Mouse (Mus musculus): ENCODE data around the gene Olfr1431. TPM values are rescaled to one million over a fixed set of nuclear protein-coding genes. Genes with fewer than 3 reads are reported as not detected.
"Not testable (repeated sequence)": the region's sequence is repeated elsewhere in the genome, so short reads cannot be mapped to it uniquely, and the experiment has no call there.

Olfr1431 gene
- polyA plus RNA-seq (2014; fragmentation: Nextera tagmentation; extraction: Ambion mirVana): not detected in 2 replicates

GRCm38 (mm10) chr19:12200334-12200733 lies at the start of gene Olfr1431:
Olfr1431 (plus strand) TSS chr19:12200634.
- Histone ChIP-seq H3K36me3 (ENCODE audit: control insufficient read depth, insufficient read depth, low read length) (no peaks in the 10 kb centered on the region), H3K9ac (ENCODE audit: low read length) (no peak within 1 kb of the TSS), H3K4me2 (no peak within 1 kb of the TSS), H3K4me1 (ENCODE audit: control insufficient read depth, insufficient read depth, low read length) (no peaks in the 10 kb centered on the region), H3K27ac (ENCODE audit: low read depth, low read length) (no peak within 1 kb of the TSS), H3K9me3 (ENCODE audit: control insufficient read depth, low read length) (no peaks in the 10 kb centered on the region), H3K4me3 (ENCODE audit: low read depth, low read length) (no peak within 1 kb of the TSS), H3K27me3 (ENCODE audit: control insufficient read depth, insufficient read depth, low read length) (no peaks in the 10 kb centered on the region)
- DNase-seq (ENCODE audit: low spot score, missing footprints): no peak
- WGBS: 86% methylated on average over 1 of the region's 1 CpGs
- ATAC-seq (ENCODE audit: low FRiP score): no peak

DNA sequence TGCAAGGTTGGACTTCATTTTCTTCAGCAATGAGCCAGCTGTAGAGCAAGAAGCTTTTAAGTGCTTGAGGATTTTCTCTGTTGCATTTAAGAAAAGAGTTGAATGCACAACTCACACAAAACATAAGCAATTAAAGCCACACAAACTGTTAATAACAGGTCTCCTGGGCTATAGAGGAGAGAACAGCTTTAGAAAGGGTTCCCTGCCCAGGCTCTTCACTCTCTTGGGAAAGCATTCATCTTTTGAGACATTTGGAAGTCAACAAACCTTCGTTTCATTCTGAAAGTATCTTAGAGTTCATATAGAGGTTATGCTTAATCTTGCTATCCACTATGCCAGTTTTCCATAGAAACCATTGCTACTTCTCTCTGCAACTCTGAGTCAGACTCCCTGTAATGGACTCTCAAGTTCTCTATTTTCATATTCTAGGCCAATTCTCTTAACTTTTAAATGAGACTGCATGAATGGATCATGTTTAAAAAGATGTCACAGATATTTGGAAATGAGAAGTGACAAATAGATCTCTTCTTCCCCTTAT lies 30.3 kb upstream of the Olfr1431 start, which contains the start of gene Olfr1555-ps1:
Gene Olfr1555-ps1, minus strand, starts transcription at position 51 of the 538 bp plus-strand sequence.
- ATAC-seq (ENCODE audit: low FRiP score): not testable (repeated sequence)
- WGBS: 75% methylated on average over 1 of the region's 1 CpGs

DNA sequence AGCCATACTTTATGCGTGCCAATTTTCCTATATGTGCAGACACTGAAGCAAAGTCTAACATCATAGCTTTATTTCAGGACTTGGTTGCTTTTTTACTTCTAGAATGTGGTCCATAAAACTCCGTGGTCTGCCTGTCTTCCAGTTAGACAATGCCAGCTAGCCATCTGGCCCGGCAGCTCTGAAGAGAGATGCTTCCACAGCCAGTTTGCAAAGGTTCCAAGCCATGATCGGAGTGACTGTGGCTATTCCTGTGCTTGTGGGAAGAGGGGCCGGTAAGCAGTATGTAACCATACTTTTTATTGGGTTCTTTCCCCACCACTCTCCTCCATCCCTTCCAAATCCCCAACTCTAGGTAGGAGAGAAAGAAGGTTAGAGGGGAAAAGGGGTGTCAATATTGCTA lies 25.0 kb upstream of the Olfr1431 start:
- not testable (repeated sequence) for ATAC-seq (ENCODE audit: low FRiP score); H3K27ac ChIP-seq (ENCODE audit: low read depth, low read length); H3K4me1 ChIP-seq (ENCODE audit: control insufficient read depth, insufficient read depth, low read length); H3K9ac ChIP-seq (ENCODE audit: low read length); H3K4me3 ChIP-seq (ENCODE audit: low read depth, low read length); H3K36me3 ChIP-seq (ENCODE audit: control insufficient read depth, insufficient read depth, low read length); H3K4me2 ChIP-seq; H3K27me3 ChIP-seq (ENCODE audit: control insufficient read depth, insufficient read depth, low read length); DNase-seq (ENCODE audit: low spot score, missing footprints); H3K9me3 ChIP-seq (ENCODE audit: control insufficient read depth, low read length)
- 87% methylated on average over 5 of the region's 5 CpGs for WGBS

More for the DNA sequence above, 30.3 kb upstream of the Olfr1431 start, which contains the start of gene Olfr1555-ps1:
- not testable (repeated sequence) for H3K9ac ChIP-seq (ENCODE audit: low read length); H3K36me3 ChIP-seq (ENCODE audit: control insufficient read depth, insufficient read depth, low read length); H3K4me2 ChIP-seq; H3K4me3 ChIP-seq (ENCODE audit: low read depth, low read length); H3K27me3 ChIP-seq (ENCODE audit: control insufficient read depth, insufficient read depth, low read length); DNase-seq (ENCODE audit: low spot score, missing footprints); H3K4me1 ChIP-seq (ENCODE audit: control insufficient read depth, insufficient read depth, low read length); H3K27ac ChIP-seq (ENCODE audit: low read depth, low read length); H3K9me3 ChIP-seq (ENCODE audit: control insufficient read depth, low read length)

DNA sequence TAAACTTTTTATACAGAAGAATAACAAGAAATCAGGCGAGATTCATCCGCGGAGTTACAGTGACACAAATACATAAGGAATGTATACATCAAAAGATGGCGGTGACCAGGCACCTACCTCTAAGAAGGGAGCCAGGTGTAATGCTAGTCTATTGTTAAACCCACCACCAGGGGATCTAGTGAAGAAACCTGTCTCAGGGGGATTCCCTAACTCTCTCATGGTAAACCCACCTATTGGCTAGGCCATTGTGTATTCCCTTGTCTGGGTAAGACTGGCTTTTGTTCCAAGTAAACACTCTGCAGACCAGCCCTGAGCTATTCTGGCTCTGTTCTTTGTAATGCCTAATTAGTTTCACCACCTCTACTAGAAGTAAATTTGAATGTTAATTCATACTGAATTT lies 1.4 kb upstream of the Olfr1431 start:
- H3K4me2 ChIP-seq; H3K27ac ChIP-seq (ENCODE audit: low read depth, low read length); DNase-seq (ENCODE audit: low spot score, missing footprints); H3K27me3 ChIP-seq (ENCODE audit: control insufficient read depth, insufficient read depth, low read length); H3K4me1 ChIP-seq (ENCODE audit: control insufficient read depth, insufficient read depth, low read length); H3K9me3 ChIP-seq (ENCODE audit: control insufficient read depth, low read length); H3K36me3 ChIP-seq (ENCODE audit: control insufficient read depth, insufficient read depth, low read length); H3K4me3 ChIP-seq (ENCODE audit: low read depth, low read length); H3K9ac ChIP-seq (ENCODE audit: low read length); ATAC-seq (ENCODE audit: low FRiP score): not testable (repeated sequence)
- 73% methylated on average over 4 of the region's 4 CpGs for WGBS

- ATAC-seq (ENCODE audit: low FRiP score); H3K36me3 ChIP-seq (ENCODE audit: control insufficient read depth, insufficient read depth, low read length); H3K4me3 ChIP-seq (ENCODE audit: low read depth, low read length); H3K27ac ChIP-seq (ENCODE audit: low read depth, low read length); H3K4me2 ChIP-seq; H3K4me1 ChIP-seq (ENCODE audit: control insufficient read depth, insufficient read depth, low read length); H3K9me3 ChIP-seq (ENCODE audit: control insufficient read depth, low read length); H3K27me3 ChIP-seq (ENCODE audit: control insufficient read depth, insufficient read depth, low read length); H3K9ac ChIP-seq (ENCODE audit: low read length); DNase-seq (ENCODE audit: low spot score, missing footprints): not testable (repeated sequence)
Measured at GRCm38 (mm10) chr19:12232496-12232895, 32.1 kb downstream of the Olfr1431 start, which contains the start of gene Olfr1432. Olfr1432 (minus strand) TSS chr19:12232596.

- no peak within 1 kb of the TSS for H3K4me3 ChIP-seq (ENCODE audit: low read depth, low read length)
- no peaks in the 10 kb centered on the region for H3K4me1 ChIP-seq (ENCODE audit: control insufficient read depth, insufficient read depth, low read length)
- DNase-seq (ENCODE audit: low spot score, missing footprints): no peak
- WGBS: 89% methylated on average over 1 of the region's 1 CpGs
- no peaks in the 10 kb centered on the region for H3K9me3 ChIP-seq (ENCODE audit: control insufficient read depth, low read length)
- H3K27ac ChIP-seq (ENCODE audit: low read depth, low read length): no peak within 1 kb of the TSS
- no peaks in the 10 kb centered on the region for H3K36me3 ChIP-seq (ENCODE audit: control insufficient read depth, insufficient read depth, low read length)
- no peak within 1 kb of the TSS for H3K4me2 ChIP-seq
- H3K9ac ChIP-seq (ENCODE audit: low read length): no peak within 1 kb of the TSS
- no peaks in the 10 kb centered on the region for H3K27me3 ChIP-seq (ENCODE audit: control insufficient read depth, insufficient read depth, low read length)
- no peak for ATAC-seq (ENCODE audit: low FRiP score)
Measured at GRCm38 (mm10) chr19:12241559-12241958, 41.1 kb downstream of the Olfr1431 start, which contains the start of gene Olfr262. Olfr262 (minus strand) TSS chr19:12241659.

DNA sequence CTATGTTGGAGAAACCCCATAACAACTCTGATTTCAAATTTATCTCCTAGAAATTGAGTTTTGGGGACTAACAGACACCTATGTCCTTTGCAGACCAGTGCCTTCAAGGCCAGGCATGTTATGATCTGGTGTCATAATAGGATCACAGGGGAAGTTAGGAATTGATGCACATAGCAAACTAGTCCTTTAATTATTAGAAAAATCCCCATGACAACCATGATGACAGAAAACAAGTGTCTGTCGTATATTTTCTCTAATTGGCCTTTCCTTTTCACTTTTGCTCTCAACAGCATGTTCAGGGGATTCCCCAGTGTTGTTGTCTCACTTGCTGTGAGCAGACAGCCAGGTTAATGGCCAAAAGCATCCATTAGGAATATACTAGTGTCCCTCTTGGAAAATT lies 60.3 kb downstream of the Olfr1431 start, which contains the start of gene Olfr235:
Gene Olfr235, plus strand, starts transcription at position 301 of the 400 bp plus-strand sequence.
- WGBS: 64% methylated on average over 1 of the region's 1 CpGs
- H3K9me3 ChIP-seq (ENCODE audit: control insufficient read depth, low read length): no peaks in the 10 kb centered on the region

More for the DNA sequence above, 60.3 kb downstream of the Olfr1431 start, which contains the start of gene Olfr235:
- no peaks in the 10 kb centered on the region for H3K27me3 ChIP-seq (ENCODE audit: control insufficient read depth, insufficient read depth, low read length)
- ATAC-seq (ENCODE audit: low FRiP score) (no peak), DNase-seq (ENCODE audit: low spot score, missing footprints) (no peak)
- no peak within 1 kb of the TSS for H3K4me2 ChIP-seq
- H3K36me3 ChIP-seq (ENCODE audit: control insufficient read depth, insufficient read depth, low read length): no peaks in the 10 kb centered on the region
- no peak within 1 kb of the TSS for H3K27ac ChIP-seq (ENCODE audit: low read depth, low read length)
- H3K9ac ChIP-seq (ENCODE audit: low read length): no peak within 1 kb of the TSS
- no peak within 1 kb of the TSS for H3K4me3 ChIP-seq (ENCODE audit: low read depth, low read length)
- H3K4me1 ChIP-seq (ENCODE audit: control insufficient read depth, insufficient read depth, low read length): no peaks in the 10 kb centered on the region

Other genes with a start within 250 kb of the Olfr1431 start
- gene Osbp, start 234.7 kb upstream of the Olfr1431 start, polyA plus RNA-seq (2014; fragmentation: Nextera tagmentation; extraction: Ambion mirVana): 5.3 and 6.0 TPM in 2 replicates
- gene Olfr1423, start 159.3 kb upstream of the Olfr1431 start, polyA plus RNA-seq (2014; fragmentation: Nextera tagmentation; extraction: Ambion mirVana): 0.03 TPM in 1 of 2 replicates, not detected in the other
- gene Olfr1424, start 138.0 kb upstream of the Olfr1431 start, polyA plus RNA-seq (2014; fragmentation: Nextera tagmentation; extraction: Ambion mirVana): not detected in 2 replicates
- gene Olfr1425, start 122.9 kb upstream of the Olfr1431 start, polyA plus RNA-seq (2014; fragmentation: Nextera tagmentation; extraction: Ambion mirVana): not detected in 2 replicates
- gene Olfr1426, start 108.6 kb upstream of the Olfr1431 start, polyA plus RNA-seq (2014; fragmentation: Nextera tagmentation; extraction: Ambion mirVana): not detected in 2 replicates
- not detected in 2 replicates for gene Olfr1427, start 97.3 kb upstream of the Olfr1431 start, polyA plus RNA-seq (2014; fragmentation: Nextera tagmentation; extraction: Ambion mirVana)
- gene Olfr1428, start 84.7 kb upstream of the Olfr1431 start, polyA plus RNA-seq (2014; fragmentation: Nextera tagmentation; extraction: Ambion mirVana): not detected in 2 replicates
- not detected in 2 replicates for gene Olfr76, start 77.4 kb upstream of the Olfr1431 start, polyA plus RNA-seq (2014; fragmentation: Nextera tagmentation; extraction: Ambion mirVana)
- not detected in 2 replicates for gene Olfr1555-ps1, start 30.5 kb upstream of the Olfr1431 start, polyA plus RNA-seq (2014; fragmentation: Nextera tagmentation; extraction: Ambion mirVana)
- not detected in 2 replicates for gene Olfr1432, start 32.0 kb downstream of the Olfr1431 start, polyA plus RNA-seq (2014; fragmentation: Nextera tagmentation; extraction: Ambion mirVana)
- gene Olfr262, start 41.0 kb downstream of the Olfr1431 start, polyA plus RNA-seq (2014; fragmentation: Nextera tagmentation; extraction: Ambion mirVana): not detected in 2 replicates
- not detected in 2 replicates for gene Olfr235, start 60.4 kb downstream of the Olfr1431 start, polyA plus RNA-seq (2014; fragmentation: Nextera tagmentation; extraction: Ambion mirVana)
- gene Olfr1434, start 79.2 kb downstream of the Olfr1431 start, polyA plus RNA-seq (2014; fragmentation: Nextera tagmentation; extraction: Ambion mirVana): not detected in 2 replicates
- not detected in 2 replicates for gene Olfr1436, start 98.5 kb downstream of the Olfr1431 start, polyA plus RNA-seq (2014; fragmentation: Nextera tagmentation; extraction: Ambion mirVana)
- not detected in 2 replicates for gene Olfr1437, start 124.5 kb downstream of the Olfr1431 start, polyA plus RNA-seq (2014; fragmentation: Nextera tagmentation; extraction: Ambion mirVana)
- gene Olfr1438-ps1, start 135.3 kb downstream of the Olfr1431 start, polyA plus RNA-seq (2014; fragmentation: Nextera tagmentation; extraction: Ambion mirVana): not detected in 2 replicates
- not detected in 2 replicates for gene Olfr1440, start 186.6 kb downstream of the Olfr1431 start, polyA plus RNA-seq (2014; fragmentation: Nextera tagmentation; extraction: Ambion mirVana)
- not detected in 2 replicates for gene Olfr1441, start 216.8 kb downstream of the Olfr1431 start, polyA plus RNA-seq (2014; fragmentation: Nextera tagmentation; extraction: Ambion mirVana)
- gene Pfpl, start 227.3 kb downstream of the Olfr1431 start, polyA plus RNA-seq (2014; fragmentation: Nextera tagmentation; extraction: Ambion mirVana): not detected in 2 replicates

Measured in midbrain, embryonic 11.5 days (tissue).